Mouse (Mus musculus): ENCODE measurements around the gene Olfr572. TPM values are rescaled to one million over a fixed set of nuclear protein-coding genes. Genes with fewer than 3 reads are reported as not detected.

Gene Olfr572
- total RNA-seq, 2 experiments from 2014 or later = not detected

Other genes starting within 250 kb of the Olfr572 start
- 1 to 10 TPM; 5.5 to 6.7 TPM for gene Trim68, start 237.1 kb upstream of the Olfr572 start, total RNA-seq (2021)
- under 1 TPM in 1 of 2 experiments, not detected in 1; 0.25 TPM for gene Olfr557, start 228.5 kb upstream of the Olfr572 start, total RNA-seq (2021)
- gene Olfr558, start 222.2 kb upstream of the Olfr572 start, total RNA-seq (2021) = under 1 TPM; 0.12 to 0.29 TPM
- not detected for gene Olfr33, start 205.3 kb upstream of the Olfr572 start, total RNA-seq (2021)
- gene Olfr559, start 196.9 kb upstream of the Olfr572 start, total RNA-seq (2021) = not detected
- under 1 TPM; 0.27 to 0.54 TPM for gene Olfr560, start 165.0 kb upstream of the Olfr572 start, total RNA-seq (2021)
- gene Olfr78, start 164.9 kb upstream of the Olfr572 start, total RNA-seq (2021) = under 1 TPM; 0.72 to 0.77 TPM
- gene Olfr561, start 153.2 kb upstream of the Olfr572 start, total RNA-seq (2021) = not detected
- gene Olfr564, start 120.9 kb upstream of the Olfr572 start, total RNA-seq (2021) = not detected
- gene Olfr566, start 65.6 kb upstream of the Olfr572 start, total RNA-seq (2021) = not detected
- gene Olfr568, start 47.3 kb upstream of the Olfr572 start, total RNA-seq (2021) = not detected
- gene Olfr569, start 33.5 kb upstream of the Olfr572 start, total RNA-seq (2021) = not detected
- gene Olfr570, start 29.8 kb upstream of the Olfr572 start, total RNA-seq (2021) = not detected
- not detected for gene Olfr571, start 6.9 kb upstream of the Olfr572 start, total RNA-seq (2021)
- gene Olfr573-ps1, start 18.2 kb downstream of the Olfr572 start, total RNA-seq (2021) = not detected
- not detected for gene Olfr574, start 24.1 kb downstream of the Olfr572 start, total RNA-seq (2021)
- gene Olfr575, start 34.4 kb downstream of the Olfr572 start, total RNA-seq (2021) = not detected
- not detected for gene Olfr576, start 38.3 kb downstream of the Olfr572 start, total RNA-seq (2021)
- gene Olfr577, start 51.5 kb downstream of the Olfr572 start, total RNA-seq (2021) = not detected
- gene Olfr578, start 64.9 kb downstream of the Olfr572 start, total RNA-seq (2021) = not detected
- not detected for gene Olfr582, start 113.6 kb downstream of the Olfr572 start, total RNA-seq (2021)
- not detected for gene Olfr583, start 126.9 kb downstream of the Olfr572 start, total RNA-seq (2021)
- not detected for gene Olfr584, start 157.5 kb downstream of the Olfr572 start, total RNA-seq (2021)
- gene Olfr585, start 173.3 kb downstream of the Olfr572 start, total RNA-seq (2021) = not detected
- gene Olfr586, start 201.2 kb downstream of the Olfr572 start, total RNA-seq (2021) = not detected
- gene Olfr588-ps1, start 216.5 kb downstream of the Olfr572 start, total RNA-seq (2021) = not detected
- not detected for gene Olfr589, start 231.9 kb downstream of the Olfr572 start, total RNA-seq (2021)

Measured in left cerebral cortex, postnatal 36 days (tissue).